Mouse (Mus musculus) limb, embryonic 11.5 days (tissue): ENCODE data around the gene Lcorl. TPM values are rescaled to one million over a fixed set of nuclear protein-coding genes. Genes with fewer than 3 reads are reported as not detected.
A peak's percentile ranks its signal among the peaks of the same experiment; 100 is the strongest.
"Not testable (repeated sequence)": the region's sequence is repeated elsewhere in the genome, so short reads cannot be mapped to it uniquely, and the experiment has no call there.

ENCODE experiments used
- ATAC-seq: fragments of 200-750 bp; cut with Nextera tagmentation; 2 replicates; pipeline ENCODE4 v1.8.0; 2017; ENCODE audit warnings: low read depth; ENCODE audit not compliant: insufficient number of reproducible peaks, low FRiP score, low TSS enrichment
- DNase-seq: peaks from one replicate; pipeline ENCODE4 v3.0.0-alpha.2; 2015; ENCODE audit warnings: low spot score
- H3K27ac ChIP-seq: fragments of 300-500 bp; sonication (generic); replicated peaks from 2 replicates; pipeline ENCODE4 v1.5.1; 2014; ENCODE audit warnings: low read depth, mild to moderate bottlenecking, low read length
- H3K27me3 ChIP-seq: fragments of 300-500 bp; sonication (generic); 2 replicates; pipeline ENCODE4 v1.6.1; 2014; ENCODE audit warnings: mild to moderate bottlenecking, low read length, mixed read lengths; ENCODE audit not compliant: control insufficient read depth, insufficient read depth
- H3K36me3 ChIP-seq: fragments of 300-500 bp; sonication (generic); 2 replicates; pipeline ENCODE4 v1.6.1; 2014; ENCODE audit warnings: mild to moderate bottlenecking, low read length, moderate library complexity, mixed read lengths; ENCODE audit not compliant: control insufficient read depth, insufficient read depth
- H3K4me1 ChIP-seq: fragments of 300-500 bp; sonication (generic); 2 replicates; pipeline ENCODE4 v1.6.1; 2014; ENCODE audit warnings: low read length, mixed read lengths; ENCODE audit not compliant: control insufficient read depth, insufficient read depth
- H3K4me2 ChIP-seq: fragments of 300-500 bp; sonication (generic); 2 replicates; pipeline ENCODE4 v1.6.1; 2014; ENCODE audit warnings: low read depth, mild to moderate bottlenecking, moderate library complexity; ENCODE audit not compliant: severe bottlenecking
- H3K4me3 ChIP-seq: fragments of 300-500 bp; sonication (generic); 2 replicates; pipeline ENCODE4 v1.5.1; 2014; ENCODE audit warnings: low read depth, low read length
- H3K9ac ChIP-seq: fragments of 300-500 bp; sonication (generic); 2 replicates; pipeline ENCODE4 v1.6.1; 2014; ENCODE audit warnings: mild to moderate bottlenecking, low read length
- H3K9me3 ChIP-seq: fragments of 300-500 bp; sonication (generic); 2 replicates; pipeline ENCODE4 v1.6.1; 2016; ENCODE audit warnings: low read length; ENCODE audit not compliant: control insufficient read depth
- WGBS: fragments of 180-500 bp; shearing (Covaris S2); extraction: QIAGEN DNeasy Blood & Tissue Kit; methylation state at CpG from one replicate; pipeline ENCODE4 v1.1.7; 2014; 5-methylcytosine and 5-hydroxymethylcytosine counted together
- polyA plus RNA-seq: library from polyadenylated mRNA; unstranded; fragments of >200 nt; fragmentation: Nextera tagmentation; extraction: Ambion mirVana; gene quantifications from 2 replicates; pipeline ENCODE4 v1.2.1, GENCODE M21; 2014

Gene Lcorl
- polyA plus RNA-seq, 1 experiment from 2014 or later, result 22.7 TPM

GRCm38 (mm10) chr5:45670280-45670670, 187.1 kb downstream of the Lcorl start:
- under 1% methylated on average over 13 of the region's 13 CpGs for WGBS
- DNase-seq (no peak), ATAC-seq (no peak)
- Histone ChIP-seq H3K36me3 (no peaks in the 10 kb centered on the region), H3K9ac (peak overlapping the region; percentile 89), H3K27me3 (no peaks in the 10 kb centered on the region), H3K4me3 (peak overlapping the region; percentile 78), H3K4me2 (peak overlapping the region; percentile 84), H3K4me1 (peaks cover 3% of the 10 kb centered on the region; the same call in 1 of the 2 replicates), H3K9me3 (no peaks in the 10 kb centered on the region), H3K27ac (peak overlapping the region; percentile 87)

GRCm38 (mm10) chr5:45669598-45670279, 187.7 kb downstream of the Lcorl start, which contains the start of gene Ncapg:
TSS of gene Ncapg (plus strand) at chr5:45669919.
- peak; percentile 100 for ATAC-seq
- H3K4me1 ChIP-seq, result peaks cover 3% of the 10 kb centered on the region; the same call in 1 of the 2 replicates
- no peaks in the 10 kb centered on the region for H3K27me3 ChIP-seq
- H3K9me3 ChIP-seq, result no peaks in the 10 kb centered on the region
- peak within 1 kb of the TSS; percentile 89 for H3K9ac ChIP-seq
- peak within 1 kb of the TSS; percentile 84 for H3K4me2 ChIP-seq
- DNase-seq, result peak; percentile 100
- under 1% methylated on average over 66 of the region's 66 CpGs for WGBS
- H3K36me3 ChIP-seq, result no peaks in the 10 kb centered on the region
- H3K4me3 ChIP-seq, result peak within 1 kb of the TSS; percentile 78
- H3K27ac ChIP-seq, result peak within 1 kb of the TSS; percentile 87

GRCm38 (mm10) chr5:45669234-45669597, 188.2 kb downstream of the Lcorl start:
- peak; percentile 69 for ATAC-seq
- DNase-seq, result no peak
- WGBS, result under 1% methylated on average over 27 of the region's 27 CpGs

GRCm38 (mm10) chr5:45668831-45669230, 188.6 kb downstream of the Lcorl start:
- Histone ChIP-seq H3K27me3 (no peaks in the 10 kb centered on the region), H3K4me3 (peak overlapping the region; percentile 78), H3K4me2 (peak overlapping the region; percentile 84), H3K27ac (no peak overlapping the region), H3K36me3 (no peaks in the 10 kb centered on the region), H3K9ac (peak overlapping the region; percentile 73), H3K4me1 (peaks cover 3% of the 10 kb centered on the region; the same call in 1 of the 2 replicates), H3K9me3 (no peaks in the 10 kb centered on the region)
- ATAC-seq (peak; percentile 22; the same call in 1 of the 2 replicates), DNase-seq (no peak)
- WGBS, result 1% methylated on average over 3 of the region's 3 CpGs

More at GRCm38 (mm10) chr5:45669234-45669597, 188.2 kb downstream of the Lcorl start:
- Histone ChIP-seq H3K36me3 (no peaks in the 10 kb centered on the region), H3K4me2 (peak overlapping the region; percentile 84), H3K27ac (peak overlapping the region; percentile 45; the same call in 1 of the 2 replicates), H3K27me3 (no peaks in the 10 kb centered on the region), H3K9ac (peak overlapping the region; percentile 73), H3K4me3 (peak overlapping the region; percentile 78), H3K9me3 (no peaks in the 10 kb centered on the region), H3K4me1 (peaks cover 3% of the 10 kb centered on the region; the same call in 1 of the 2 replicates)

GRCm38 (mm10) chr5:45668324-45668723, 189.1 kb downstream of the Lcorl start:
- Histone ChIP-seq H3K9ac (no peak overlapping the region), H3K9me3 (no peaks in the 10 kb centered on the region), H3K4me1 (peaks cover 3% of the 10 kb centered on the region; the same call in 1 of the 2 replicates), H3K27me3 (no peaks in the 10 kb centered on the region), H3K27ac (no peak overlapping the region), H3K4me3 (no peak overlapping the region), H3K4me2 (no peak overlapping the region), H3K36me3 (no peaks in the 10 kb centered on the region)
- ATAC-seq (no peak), DNase-seq (no peak)
- 49% methylated on average over 3 of the region's 3 CpGs for WGBS

- not testable (repeated sequence) for ATAC-seq, H3K36me3 ChIP-seq, H3K27ac ChIP-seq, H3K4me1 ChIP-seq, H3K4me3 ChIP-seq, H3K27me3 ChIP-seq, DNase-seq, H3K4me2 ChIP-seq, H3K9ac ChIP-seq, H3K9me3 ChIP-seq
- 95% methylated on average over 13 of the region's 13 CpGs for WGBS
Observed at GRCm38 (mm10) chr5:45658406-45658805, 199.0 kb downstream of the Lcorl start.

GRCm38 (mm10) chr5:45651026-45651703, 206.2 kb downstream of the Lcorl start:
- Histone ChIP-seq H3K27ac (no peak overlapping the region), H3K36me3 (no peaks in the 10 kb centered on the region), H3K27me3 (no peaks in the 10 kb centered on the region), H3K9ac (no peak overlapping the region), H3K4me2 (no peak overlapping the region), H3K9me3 (no peaks in the 10 kb centered on the region), H3K4me1 (no peaks in the 10 kb centered on the region), H3K4me3 (no peak overlapping the region)
- ATAC-seq, result no peak
- WGBS, result 85% methylated on average over 2 of the region's 2 CpGs
- DNase-seq, result no peak
